28 mouse cellular contexts compared by ENCODE assay signal in the genomic region with DNA sequence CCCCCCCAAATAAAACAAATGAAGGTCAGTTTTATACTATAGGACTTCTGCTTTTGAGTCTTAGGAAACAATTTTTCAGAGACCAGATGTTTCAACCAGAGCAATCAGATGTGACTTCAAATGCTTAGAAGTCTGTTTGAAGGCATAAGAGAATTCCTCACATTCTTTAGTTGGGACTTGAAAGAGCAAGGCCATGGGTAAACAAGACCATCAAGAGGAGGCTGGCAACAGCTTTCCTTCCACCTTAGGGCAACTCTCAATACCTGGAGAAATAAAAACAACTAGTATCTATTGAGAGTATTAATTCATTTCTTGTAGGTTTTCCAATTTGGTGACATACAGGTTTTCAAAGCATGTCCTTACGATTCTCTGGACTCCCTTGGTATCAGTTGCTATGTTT.
DNase-seq lines count a peak whose midpoint lies in the region; ATAC-seq lines count a peak whose summit lies in the region.
"Had no signal": no experiment of that assay in that cellular context is flagged by ENCODE, and none has a peak within 500 bp of the region (broad histone marks: within the 10 kb centered on the region; RNA-seq: fewer than 3 reads in every experiment).

No protein-coding gene starts in this region.

- H3K9ac ChIP-seq in kidney, embryonic 15.5 days: no peak overlapping the region
- H3K9ac ChIP-seq: embryonic facial prominence, embryonic 13.5 days; embryonic facial prominence, embryonic 15.5 days; forebrain, embryonic 12.5 days had no signal

- H3K9me3 ChIP-seq in kidney, embryonic 15.5 days (replicated peaks): no peaks in the 10 kb centered on the region
- H3K9me3 ChIP-seq: embryonic facial prominence, embryonic 13.5 days; embryonic facial prominence, embryonic 15.5 days; forebrain, embryonic 10.5 days; forebrain, embryonic 12.5 days had no signal

- DNase-seq in embryo, embryonic 10.5 days (ENCODE audit: low spot score): peak; percentile 7
- DNase-seq in embryo, embryonic 10 days (ENCODE audit: low spot score): no peak
- DNase-seq in lung, postnatal 25 days (ENCODE audit: low spot score): peak; percentile 4
- no peak for DNase-seq in lung, postnatal 14 days
- DNase-seq in ES-CJ7 (ENCODE audit: low read depth, low spot score) (peak; percentile 4), ZHBTc4 (ENCODE audit: low read depth, low spot score) (peak; percentile 14)
- no peak for DNase-seq in left cerebral cortex, postnatal 14 days (ENCODE audit: low spot score in 2 of 2)
- DNase-seq: adrenal gland, adult 2 months; adrenal gland, postnatal 10 days; adrenal gland, postnatal 25 days; B cell, adult 2 months; cerebellum, adult 11 months; cerebellum, adult 18-20 months; cerebellum, adult 8-10 months; cerebellum, adult 9-11 months; cerebellum, postnatal 14 days; cerebellum, postnatal 36 days; embryo, embryonic 11 days had no signal

- ATAC-seq in kidney, embryonic 15.5 days (replicated peaks; ENCODE audit: low FRiP score): no peak
- ATAC-seq: CD4-positive, CD25-positive, alpha-beta regulatory T cell, adult 4 months; forebrain, embryonic 14.5 days; forebrain, embryonic 16.5 days had no signal

- no peak overlapping the region for H3K4me3 ChIP-seq in kidney, embryonic 15.5 days (replicated peaks)
- H3K4me3 ChIP-seq: embryonic facial prominence, embryonic 13.5 days; embryonic facial prominence, embryonic 15.5 days; erythroblast, embryonic 14.5 days; forebrain, embryonic 10.5 days; forebrain, embryonic 12.5 days had no signal

- intact Hi-C loops in left cerebral cortex, postnatal 14 days (cut with DNase I): no loop called here

- H3K4me1 ChIP-seq in kidney, embryonic 15.5 days: no peaks in the 10 kb centered on the region
- H3K4me1 ChIP-seq: embryonic facial prominence, embryonic 13.5 days; embryonic facial prominence, embryonic 15.5 days; forebrain, embryonic 10.5 days; forebrain, embryonic 12.5 days had no signal

- no peak overlapping the region for H3K4me2 ChIP-seq in kidney, embryonic 15.5 days
- H3K4me2 ChIP-seq: embryonic facial prominence, embryonic 13.5 days; embryonic facial prominence, embryonic 15.5 days; forebrain, embryonic 12.5 days had no signal

- H3K36me3 ChIP-seq in kidney, embryonic 15.5 days: no peaks in the 10 kb centered on the region
- H3K36me3 ChIP-seq: embryonic facial prominence, embryonic 13.5 days; embryonic facial prominence, embryonic 15.5 days; forebrain, embryonic 10.5 days; forebrain, embryonic 12.5 days had no signal

- no peak overlapping the region for H3K27ac ChIP-seq in kidney, embryonic 15.5 days
- H3K27ac ChIP-seq: embryonic facial prominence, embryonic 13.5 days; embryonic facial prominence, embryonic 15.5 days; forebrain, embryonic 10.5 days; forebrain, embryonic 12.5 days had no signal

- no peaks in the 10 kb centered on the region for H3K27me3 ChIP-seq in kidney, embryonic 15.5 days
- H3K27me3 ChIP-seq: CH12.LX; embryonic facial prominence, embryonic 13.5 days; embryonic facial prominence, embryonic 15.5 days; forebrain, embryonic 12.5 days had no signal

- WGBS in kidney, embryonic 15.5 days: 97% methylated on average over 1 of the region's 1 CpGs

Comparison
In these comparisons a context has a peak if more than half of its experiments do, and no peak if none do; other contexts are left out.
1. DNase-seq: peak in embryo, embryonic 10.5 days (single experiment), lung, postnatal 25 days (single experiment), ES-CJ7 (single experiment) and ZHBTc4 (single experiment); none in embryo, embryonic 10 days (single experiment), lung, postnatal 14 days (single experiment) and left cerebral cortex, postnatal 14 days (0 of 2).